8 mouse cellular contexts compared by ENCODE assay signal in genomic region chr1:165236321-165237298, GRCm38 (mm10). TPM values are rescaled to one million over a fixed set of nuclear protein-coding genes. Genes with fewer than 3 reads are reported as not detected.
DNase-seq lines count a peak whose midpoint lies in the region; ATAC-seq and TF ChIP-seq lines count a peak whose summit lies in the region.

Gene Tiprl (minus strand): TSS chr1:165236996.

- peak within 1 kb of the TSS; percentile 68 for H3K4me2 ChIP-seq in forebrain, postnatal 0 days (ENCODE audit: low read depth)
- peak within 1 kb of the TSS; percentile 81 for H3K4me2 ChIP-seq in lung, embryonic 15.5 days

- peaks cover 42% of the 10 kb centered on the region for H3K79me2 ChIP-seq in MEL (ENCODE audit: control insufficient read depth, insufficient read depth, low read length, poor library complexity)

- peak within 1 kb of the TSS; percentile 77 for H3K27ac ChIP-seq in MEL (ENCODE audit: control insufficient read depth, low read depth, low read length)
- H3K27ac ChIP-seq in cerebellum, adult 2 months (ENCODE audit: insufficient read depth, low read length), result peak within 1 kb of the TSS; percentile 93
- peak within 1 kb of the TSS; percentile 90 for H3K27ac ChIP-seq in forebrain, postnatal 0 days (ENCODE audit: low read depth, low read length)
- H3K27ac ChIP-seq in lung, embryonic 15.5 days, result peak within 1 kb of the TSS; percentile 91

- H3K4me3 ChIP-seq in MEL (ENCODE audit: control insufficient read depth in 1 of 2, insufficient read depth in 1 of 2, low read depth in 2 of 2, low read length in 2 of 2), result peak within 1 kb of the TSS; percentile 86 to 95
- H3K4me3 ChIP-seq in cerebellum, adult 2 months (replicated peaks; ENCODE audit: insufficient read depth, low read depth, low read length), result peak within 1 kb of the TSS; percentile 98
- H3K4me3 ChIP-seq in forebrain, postnatal 0 days (ENCODE audit: low read depth, low read length), result peak within 1 kb of the TSS; percentile 78
- peak within 1 kb of the TSS; percentile 97 for H3K4me3 ChIP-seq in lung, embryonic 15.5 days

- DNase-seq in MEL (ENCODE audit: low read depth, low spot score), result peak; percentile 98
- DNase-seq in cerebellum, adult 2 months, result peak; percentile 98 to 99
- DNase-seq in forebrain, postnatal 0 days, result peak; percentile 98
- peak; percentile 98 for DNase-seq in heart, postnatal 4 days
- DNase-seq in layer of hippocampus, adult 8-10 months (ENCODE audit: low spot score in 2 of 2), result peak; percentile 98
- DNase-seq in ovary, adult 18-20 months (ENCODE audit: low spot score), result peak; percentile 94
- peak; percentile 96 for DNase-seq in thymus, postnatal 0 days (ENCODE audit: low spot score)

- peak within 1 kb of the TSS; percentile 94 for H3K9ac ChIP-seq in MEL (ENCODE audit: control insufficient read depth, low read depth, low read length, poor library complexity, severe bottlenecking)
- peak within 1 kb of the TSS; percentile 70 for H3K9ac ChIP-seq in forebrain, postnatal 0 days
- peak within 1 kb of the TSS; percentile 92 for H3K9ac ChIP-seq in lung, embryonic 15.5 days

- no peaks in the 10 kb centered on the region for H3K27me3 ChIP-seq in MEL (ENCODE audit: control insufficient read depth in 1 of 2, insufficient read depth in 2 of 2, low read length in 2 of 2)
- H3K27me3 ChIP-seq in cerebellum, adult 2 months (ENCODE audit: control insufficient read depth, insufficient read depth, low read length), result no peaks in the 10 kb centered on the region
- no peaks in the 10 kb centered on the region for H3K27me3 ChIP-seq in forebrain, postnatal 0 days (ENCODE audit: insufficient read depth, low read length)
- no peaks in the 10 kb centered on the region for H3K27me3 ChIP-seq in lung, embryonic 15.5 days

- TF ChIP-seq EP300 in MEL (IDR thresholded peaks at IDR 0.05; ENCODE audit: low read depth in 1 of 2, low read length in 2 of 2), result no peak; a peak in 1 of 4 replicates

- under 1% methylated on average over 76 of the region's 76 CpGs for WGBS in cerebellum, adult 2 months
- WGBS in forebrain, postnatal 0 days, result 2% methylated on average over 76 of the region's 76 CpGs
- under 1% methylated on average over 76 of the region's 76 CpGs for WGBS in lung, embryonic 15.5 days

- peaks cover 0 to 23% of the 10 kb centered on the region in 2 experiments; a peak in 3 of 4 replicates for H3K36me3 ChIP-seq in MEL (ENCODE audit: control insufficient read depth in 1 of 2, insufficient read depth in 2 of 2, low read length in 2 of 2)
- H3K36me3 ChIP-seq in forebrain, postnatal 0 days (ENCODE audit: insufficient read depth), result no peaks in the 10 kb centered on the region
- H3K36me3 ChIP-seq in lung, embryonic 15.5 days, result no peaks in the 10 kb centered on the region

- ATAC-seq in forebrain, postnatal 0 days, result peak; percentile 99
- ATAC-seq in lung, embryonic 15.5 days (ENCODE audit: borderline replicate concordance, extremely low read depth, low FRiP score, low TSS enrichment), result peak; percentile 100

- peaks cover 3 to 19% of the 10 kb centered on the region in 2 experiments for H3K4me1 ChIP-seq in MEL (ENCODE audit: control insufficient read depth in 1 of 2, insufficient read depth in 2 of 2, low read length in 2 of 2)
- H3K4me1 ChIP-seq in cerebellum, adult 2 months (ENCODE audit: control insufficient read depth, insufficient read depth, low read length), result peaks cover 6% of the 10 kb centered on the region
- peaks cover 12% of the 10 kb centered on the region for H3K4me1 ChIP-seq in forebrain, postnatal 0 days (ENCODE audit: insufficient read depth)
- peaks cover 22% of the 10 kb centered on the region for H3K4me1 ChIP-seq in lung, embryonic 15.5 days

- no peak for TF ChIP-seq CTCF in MEL (IDR thresholded peaks at IDR 0.05 in 2 of 3, conservative IDR thresholded peaks at IDR 0.05 in 1 of 3; ENCODE audit: control insufficient read depth in 1 of 3, insufficient read depth in 1 of 3, low read depth in 2 of 3, low read length in 3 of 3, poor library complexity in 1 of 3, severe bottlenecking in 1 of 3)
- no peak for TF ChIP-seq CTCF in cerebellum, adult 2 months (IDR thresholded peaks at IDR 0.05; ENCODE audit: borderline replicate concordance, insufficient read depth, low read depth, low read length)
- peak; percentile 26; the same call in 1 of the 2 replicates for TF ChIP-seq CTCF in forebrain, postnatal 0 days (IDR thresholded peaks at IDR 0.05; ENCODE audit: low read depth)

- no peak for TF ChIP-seq RAD21 in MEL (IDR thresholded peaks at IDR 0.05; ENCODE audit: low read depth, low read length)

- no peaks in the 10 kb centered on the region for H3K9me3 ChIP-seq in MEL (replicated peaks; ENCODE audit: insufficient read depth, low read length)
- H3K9me3 ChIP-seq in forebrain, postnatal 0 days (ENCODE audit: low read length), result no peaks in the 10 kb centered on the region
- no peaks in the 10 kb centered on the region for H3K9me3 ChIP-seq in lung, embryonic 15.5 days

- peak; percentile 81 to 88 for TF ChIP-seq POLR2A in MEL (IDR thresholded peaks at IDR 0.05; ENCODE audit: control insufficient read depth in 1 of 2, insufficient read depth in 1 of 2, low read depth in 1 of 2, low read length in 2 of 2, poor library complexity in 1 of 2)
- TF ChIP-seq POLR2A in cerebellum, adult 2 months (IDR thresholded peaks at IDR 0.05; ENCODE audit: borderline replicate concordance, insufficient read depth, low read length), result peak; percentile 90

TF ChIP-seq in MEL, 35 proteins besides CTCF, POLR2A, EP300 and RAD21:
- TF ChIP-seq ETS1 (IDR thresholded peaks at IDR 0.05; ENCODE audit: low read depth, low read length) (peak; percentile 88), GABPA (IDR thresholded peaks at IDR 0.05; ENCODE audit: low read depth, low read length) (no peak; the same call in 1 of the 2 replicates), ZC3H11A (IDR thresholded peaks at IDR 0.05; ENCODE audit: low read depth, low read length) (no peak), TBP (IDR thresholded peaks at IDR 0.05; ENCODE audit: low read depth, low read length) (peak; percentile 50), MEF2A (IDR thresholded peaks at IDR 0.05; ENCODE audit: extremely low read depth, insufficient replicate concordance, low read depth, low read length, poor library complexity, severe bottlenecking) (no peak), BHLHE40 (IDR thresholded peaks at IDR 0.05; ENCODE audit: borderline replicate concordance, low read depth, low read length) (no peak), ZKSCAN1 (IDR thresholded peaks at IDR 0.05; ENCODE audit: low read depth, low read length) (no peak), MYB (IDR thresholded peaks at IDR 0.05; ENCODE audit: low read depth, low read length) (peak; percentile 56; the same call in 1 of the 2 replicates), TCF12 (IDR thresholded peaks at IDR 0.05; ENCODE audit: low read depth, low read length) (peak; percentile 59), NELFE (IDR thresholded peaks at IDR 0.05; ENCODE audit: low read depth, low read length) (peak; percentile 87), ZNF384 (IDR thresholded peaks at IDR 0.05; ENCODE audit: low read depth, low read length) (no peak), MXI1 (IDR thresholded peaks at IDR 0.05; ENCODE audit: low read depth, low read length) (peak; percentile 67), MAX (IDR thresholded peaks at IDR 0.05; ENCODE audit: low read length) (peak; percentile 44; the same call in 1 of the 2 replicates), JUND (IDR thresholded peaks at IDR 0.05; ENCODE audit: low read depth, low read length) (no peak), ZMIZ1 (IDR thresholded peaks at IDR 0.05; ENCODE audit: low read depth, low read length) (peak; percentile 74), MAZ (IDR thresholded peaks at IDR 0.05; ENCODE audit: low read depth, low read length) (0 out of 2 replicates have a peak, but pooled peaks have one; percentile 30), RCOR1 (IDR thresholded peaks at IDR 0.05; ENCODE audit: low read depth, low read length) (no peak), MYC (IDR thresholded peaks at IDR 0.05; ENCODE audit: low read depth, low read length) (peak; percentile 60; the same call in 1 of the 2 replicates), TAL1 (IDR thresholded peaks at IDR 0.05; ENCODE audit: low read length) (no peak), USF1 (IDR thresholded peaks at IDR 0.05; ENCODE audit: low read depth, low read length) (no peak), ELF1 (IDR thresholded peaks at IDR 0.05; ENCODE audit: low read depth, low read length) (peak; percentile 85), HCFC1 (IDR thresholded peaks at IDR 0.05; ENCODE audit: low read depth, low read length) (peak; percentile 93), E2F4 (IDR thresholded peaks at IDR 0.05; ENCODE audit: borderline replicate concordance, low read depth, low read length) (0 out of 2 replicates have a peak, but pooled peaks have one; percentile 57), SIN3A (IDR thresholded peaks at IDR 0.05; ENCODE audit: low read length) (peak; percentile 81), POLR2AphosphoS2 (IDR thresholded peaks at IDR 0.05; ENCODE audit: low read length) (peak; percentile 69; the same call in 1 of the 2 replicates), KAT2A (conservative IDR thresholded peaks at IDR 0.05; ENCODE audit: low read depth, low read length) (peak; percentile 72; the same call in 1 of the 2 replicates)

RNA-seq across cellular contexts. Expression of gene Tiprl, which starts in this region (rescaled TPM):
- 47.1 and 50.6 TPM in 2 replicates for total RNA-seq in MEL (2012; rRNA removed)
- polyA plus RNA-seq in MEL (2012; ENCODE audit: insufficient read depth in 1 of 2, insufficient read length in 2 of 2, low read depth in 1 of 2, low replicate concordance in 2 of 2, missing spikeins in 1 of 2), result 100 to 1,000 TPM in 1 of 2 experiments, 10 to 100 TPM in 1; 51.4 to 293 TPM
- polyA plus RNA-seq in cerebellum, adult 2 months (2012; rRNA removed), result 49.4 and 52.2 TPM in 2 replicates
- total RNA-seq in forebrain, postnatal 0 days (2014; rRNA removed), result 52.4 and 54.8 TPM in 2 replicates
- polyA plus RNA-seq in forebrain, postnatal 0 days (2015; fragmentation: Nextera tagmentation; extraction: Ambion mirVana), result 151 and 152 TPM in 2 replicates
- 10 to 100 TPM; 52.2 to 52.7 TPM for total RNA-seq in heart, postnatal 4 days (2021)
- total RNA-seq in layer of hippocampus, adult 8-10 months (2022), result 10 to 100 TPM; 59.9 to 71.1 (median 65.2) TPM
- polyA plus RNA-seq in lung, embryonic 15.5 days (2015; fragmentation: Nextera tagmentation; extraction: Ambion mirVana), result 102 and 104 TPM in 2 replicates
- polyA plus RNA-seq in thymus, postnatal 0 days (2015; fragmentation: Nextera tagmentation; extraction: Ambion mirVana), result 104 and 113 TPM in 2 replicates

Comparison
In these comparisons a context has a peak if more than half of its experiments do, and no peak if none do; other contexts are left out.
1. Peak in every context shown above with its lines: DNase-seq, ATAC-seq, H3K4me3 ChIP-seq and H3K27ac ChIP-seq.